Mouse (Mus musculus): Measurements from ENCODE around the gene Gpr18.

Gpr18 gene

DNA sequence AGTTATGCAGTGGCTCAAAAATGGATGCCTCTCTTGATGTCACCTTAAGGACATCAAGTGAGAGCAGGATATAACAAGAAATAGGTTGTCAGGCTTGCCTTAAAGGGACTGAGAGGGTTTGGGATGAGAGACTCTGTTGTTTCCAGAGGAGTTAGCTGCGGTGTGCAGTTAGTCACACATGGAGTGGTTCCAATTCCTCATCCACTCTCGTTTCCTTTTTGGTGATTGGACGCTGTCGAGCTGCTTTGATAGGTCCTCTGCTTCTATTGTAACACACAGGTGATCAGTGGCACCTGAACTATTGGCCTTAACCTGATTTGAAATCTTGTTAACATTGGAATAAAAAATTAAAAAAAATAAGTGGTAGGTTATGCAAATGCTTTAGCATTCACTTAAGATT is 7.2 kb upstream of the Gpr18 start:
- DNase-seq (ENCODE audit: low spot score), result no peak

DNA sequence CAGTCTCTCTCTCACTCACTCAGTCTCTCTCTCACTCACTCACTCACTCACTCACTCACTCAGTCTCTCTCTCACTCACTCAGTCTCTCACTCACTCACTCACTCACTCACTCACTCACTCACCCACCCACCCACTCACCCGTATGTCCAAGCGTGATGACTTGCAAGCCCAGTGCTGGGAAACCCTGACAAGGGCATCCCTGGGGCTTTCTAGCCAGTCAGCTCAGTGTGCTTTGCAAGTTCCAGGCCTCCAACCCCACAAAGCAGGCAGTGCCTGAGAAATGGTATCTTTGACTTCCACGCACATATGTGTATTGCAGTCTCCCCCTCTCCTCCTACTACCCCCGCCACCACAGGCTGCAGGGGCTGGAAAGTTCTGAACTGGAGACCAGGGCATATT is 6.4 kb upstream of the Gpr18 start:
- DNase-seq (ENCODE audit: low spot score), result no peak

DNA sequence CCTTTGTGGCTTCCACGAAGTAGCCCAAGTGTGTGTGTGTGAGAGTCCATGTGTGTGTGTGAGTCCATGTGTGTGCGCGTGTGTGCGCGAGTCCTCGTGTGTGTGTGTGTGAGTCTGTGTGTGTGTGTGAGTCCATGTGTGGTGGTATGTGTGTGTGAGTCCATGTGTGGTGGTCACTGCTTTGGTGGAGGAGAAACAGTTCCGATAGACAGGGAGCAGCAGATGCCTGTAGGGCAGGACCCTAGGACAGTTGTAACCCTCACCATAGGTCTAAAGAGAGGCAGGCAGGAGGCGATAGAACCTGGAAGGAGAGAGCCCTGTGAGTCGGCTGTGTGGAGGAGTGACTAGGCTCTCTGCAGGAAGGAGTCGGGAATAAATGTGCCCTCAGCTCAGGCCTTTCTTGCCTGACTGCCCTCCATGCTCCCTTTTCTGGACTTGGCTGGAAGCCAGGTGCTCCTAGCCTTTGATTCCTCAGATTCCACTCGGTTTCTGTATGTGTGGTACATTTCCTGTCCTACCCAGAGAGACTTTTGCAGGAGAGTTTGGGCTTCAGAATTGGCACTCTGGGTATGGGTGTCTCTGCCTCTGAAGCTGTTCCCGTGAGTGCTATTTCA is 5.0 kb upstream of the Gpr18 start:
- DNase-seq (ENCODE audit: low spot score), result no peak

DNA sequence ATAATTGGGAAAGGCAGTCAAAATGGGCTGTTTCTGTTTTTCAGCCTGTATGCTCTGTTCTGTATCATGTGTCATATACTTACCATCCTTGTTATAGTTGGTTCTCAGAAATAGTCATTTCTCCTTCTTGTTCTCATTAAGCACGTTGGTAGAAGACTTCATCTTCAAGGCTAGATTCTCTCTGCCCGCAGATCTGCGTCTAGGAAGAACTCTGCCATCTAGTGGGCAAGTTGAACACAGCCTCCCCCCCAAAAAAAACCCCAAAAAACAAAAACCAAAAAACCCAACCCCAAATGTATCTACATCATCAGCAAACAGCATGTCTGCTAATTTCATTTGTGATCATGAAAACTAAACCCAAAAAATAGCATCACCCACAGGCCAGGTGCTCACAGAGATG is 4.2 kb upstream of the Gpr18 start:
- no peak for DNase-seq (ENCODE audit: low spot score)

DNA sequence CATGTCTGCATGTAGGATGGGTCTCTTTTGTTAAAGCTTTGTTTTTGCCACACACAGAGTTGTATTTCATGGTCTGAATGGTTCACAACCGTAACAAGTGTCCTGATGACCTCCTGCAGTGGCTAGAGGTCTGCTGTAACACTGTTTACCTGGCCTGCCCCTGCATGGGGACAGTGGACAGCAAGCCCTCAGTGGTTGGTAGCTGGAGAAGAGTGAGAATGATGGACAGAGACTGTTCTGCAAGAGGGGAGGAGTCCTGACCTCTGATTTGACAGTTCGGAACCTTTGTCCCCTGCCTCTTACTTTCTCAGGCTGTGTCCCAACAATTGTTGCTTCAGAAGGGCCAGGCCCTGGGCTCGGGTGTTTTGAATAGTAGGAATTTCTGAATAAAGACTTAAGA is 2.7 kb upstream of the Gpr18 start:
- DNase-seq (ENCODE audit: low spot score), result no peak

DNA sequence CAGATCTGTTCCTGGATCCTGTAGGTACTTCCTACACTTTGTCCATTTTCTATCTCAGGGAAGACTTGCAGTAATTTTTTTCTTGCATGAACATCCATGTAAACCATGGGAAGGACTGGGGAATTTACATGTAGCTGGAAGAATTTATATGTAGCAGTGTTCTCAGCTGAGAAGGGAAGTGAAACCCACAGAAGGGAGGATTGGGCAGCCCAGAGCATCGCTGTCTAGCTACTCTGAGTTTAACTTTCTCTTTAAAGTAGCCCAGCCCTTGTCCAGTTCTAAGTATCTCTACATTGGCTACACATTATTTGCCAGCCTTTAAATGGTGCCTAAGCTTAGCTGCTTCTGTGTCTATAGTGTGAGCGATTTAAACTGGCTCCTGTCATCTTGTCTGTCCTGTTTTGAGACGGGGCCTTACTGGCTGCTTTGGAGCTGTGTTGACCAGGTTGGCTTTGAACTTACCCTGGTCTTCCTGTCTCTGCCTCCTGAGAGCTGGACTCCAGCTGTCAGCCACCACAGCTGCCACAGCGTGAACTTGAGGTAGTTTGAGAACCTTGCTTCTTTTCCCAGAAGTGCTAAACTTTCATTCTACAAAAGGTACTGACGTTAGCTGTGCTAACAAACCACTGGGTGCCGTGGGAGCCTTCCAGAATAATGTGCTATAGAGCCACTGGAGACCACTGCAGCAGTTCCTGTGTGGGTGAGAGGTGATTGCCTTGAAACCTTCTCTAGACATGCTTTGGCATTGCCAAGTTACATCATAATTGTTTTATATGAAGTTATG is 922 bp upstream of the Gpr18 start:
- DNase-seq (ENCODE audit: low spot score), result no peak

DNA sequence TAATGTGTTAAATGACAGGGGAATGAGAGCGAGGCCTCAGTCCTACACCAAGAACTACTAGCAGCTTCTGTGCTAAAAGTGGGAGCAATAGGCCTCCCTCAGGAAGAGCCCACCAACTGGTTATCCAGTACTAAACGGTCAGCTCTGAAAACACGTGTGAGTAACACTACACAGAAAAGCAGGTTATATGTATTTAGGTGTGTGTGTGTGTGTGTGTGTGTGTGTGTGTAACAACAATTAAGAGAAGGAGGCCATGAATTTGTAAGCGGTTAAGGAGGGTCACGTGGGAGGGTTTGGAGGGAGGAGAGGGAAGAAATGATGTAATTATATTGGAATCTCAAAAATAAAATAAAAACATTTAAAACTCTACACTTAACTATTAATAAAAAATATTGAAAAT is 438 bp downstream of the Gpr18 start:
- no peak for DNase-seq (ENCODE audit: low spot score)

DNA sequence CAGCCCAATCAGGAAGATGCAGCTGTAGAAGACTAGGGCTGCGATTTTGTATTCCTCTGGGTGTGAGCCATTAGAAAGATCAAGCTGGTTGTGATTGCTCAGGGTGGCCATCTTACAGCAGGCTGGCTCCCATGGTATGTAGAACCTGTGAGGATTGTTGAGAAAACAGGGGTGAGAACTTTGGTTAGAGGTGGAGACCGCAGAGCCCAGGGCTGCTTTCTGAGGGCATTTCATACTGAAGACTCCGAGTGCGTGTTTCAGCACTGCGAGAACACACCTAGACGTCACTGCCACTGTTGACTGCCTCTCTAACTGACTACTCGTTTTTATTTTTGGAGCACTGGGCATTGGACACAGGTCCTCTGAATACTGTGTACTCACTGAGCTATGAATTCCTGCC is 3.1 kb downstream of the Gpr18 start:
- no peak for DNase-seq (ENCODE audit: low spot score)

DNA sequence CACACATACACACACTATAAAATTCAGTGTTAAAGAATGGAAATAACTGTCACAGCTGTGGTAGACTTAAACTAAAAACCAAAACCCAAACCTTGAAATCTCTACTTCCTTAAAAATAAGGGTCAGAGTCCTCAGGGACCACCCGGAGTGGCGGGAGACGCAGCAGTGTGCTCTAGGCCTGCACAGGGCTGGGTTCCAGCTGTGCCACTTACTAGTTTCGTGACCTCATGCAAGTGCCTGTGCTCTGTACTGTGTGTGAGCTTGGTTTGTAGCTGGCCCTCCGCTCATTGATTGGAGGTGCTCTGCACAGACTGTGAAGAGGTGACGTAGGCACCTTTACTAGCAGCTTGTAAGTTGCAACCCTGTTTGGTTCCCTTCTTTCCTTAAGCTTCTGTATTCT is 5.7 kb downstream of the Gpr18 start:
- no peak for DNase-seq (ENCODE audit: low spot score)

DNA sequence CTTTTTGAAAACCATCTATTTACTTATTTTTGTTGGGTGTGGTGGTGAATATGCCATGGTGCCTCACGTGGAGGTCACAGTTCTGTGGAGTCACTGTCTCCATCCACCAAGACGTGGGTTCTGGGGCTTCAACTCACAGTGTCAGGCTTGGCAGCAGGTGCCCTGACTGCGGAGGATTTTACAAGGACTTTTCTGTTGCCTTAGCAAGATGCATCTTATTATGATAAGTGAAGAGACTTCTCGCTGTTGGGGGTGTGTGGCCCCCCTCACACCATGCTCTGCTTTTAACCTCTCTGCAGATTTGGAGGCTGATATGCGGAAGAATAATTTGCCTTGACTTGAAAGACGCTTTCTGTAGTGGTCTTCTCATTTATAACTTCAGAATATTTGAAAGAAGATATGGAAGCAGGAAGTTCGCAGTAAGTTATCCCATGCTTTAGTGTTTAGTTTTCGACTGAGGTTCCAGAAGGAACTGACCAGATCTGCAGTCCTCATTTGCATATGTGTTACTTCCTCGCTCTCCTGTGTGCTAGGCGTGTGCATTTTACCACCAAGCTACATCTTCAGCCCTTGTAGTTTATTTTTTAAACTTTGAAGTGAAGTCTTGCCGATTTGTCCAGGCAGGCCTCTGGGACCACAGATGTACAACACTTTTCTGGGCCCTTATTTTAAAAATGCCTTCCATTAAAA is 8.4 kb downstream of the Gpr18 start:
- no peak for DNase-seq (ENCODE audit: low spot score)

DNA sequence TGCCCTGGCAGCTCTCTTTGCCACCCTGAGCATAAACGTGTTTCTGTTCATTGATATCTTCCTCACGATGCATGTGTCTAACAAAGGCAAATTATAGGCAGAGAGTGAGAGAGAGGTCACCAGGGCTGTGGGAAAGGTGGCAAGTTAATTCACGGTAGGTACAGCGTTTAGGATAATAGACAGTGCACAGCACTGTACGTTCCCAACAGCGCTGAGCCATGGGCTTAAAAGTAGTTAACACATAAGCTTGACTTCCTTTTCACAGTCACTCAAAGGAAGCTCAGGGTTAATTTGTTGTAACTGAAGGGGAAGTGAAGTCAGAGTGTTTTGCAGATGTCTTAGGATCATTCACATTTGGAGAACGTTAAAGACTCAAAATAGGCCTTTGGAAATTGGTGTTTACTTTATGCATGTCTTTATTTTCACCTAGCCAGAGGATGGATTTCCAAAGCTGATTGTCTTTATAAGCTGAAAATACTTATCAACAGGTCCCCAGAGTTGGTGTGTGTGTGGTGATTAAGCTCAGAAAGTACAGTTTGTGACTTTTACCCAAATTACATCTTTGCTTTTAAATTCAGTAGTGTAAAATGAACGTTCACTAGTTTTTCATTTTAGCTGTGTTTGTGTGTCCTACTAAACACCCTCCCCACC is 9.1 kb downstream of the Gpr18 start:
- DNase-seq (ENCODE audit: low spot score), result no peak

DNA sequence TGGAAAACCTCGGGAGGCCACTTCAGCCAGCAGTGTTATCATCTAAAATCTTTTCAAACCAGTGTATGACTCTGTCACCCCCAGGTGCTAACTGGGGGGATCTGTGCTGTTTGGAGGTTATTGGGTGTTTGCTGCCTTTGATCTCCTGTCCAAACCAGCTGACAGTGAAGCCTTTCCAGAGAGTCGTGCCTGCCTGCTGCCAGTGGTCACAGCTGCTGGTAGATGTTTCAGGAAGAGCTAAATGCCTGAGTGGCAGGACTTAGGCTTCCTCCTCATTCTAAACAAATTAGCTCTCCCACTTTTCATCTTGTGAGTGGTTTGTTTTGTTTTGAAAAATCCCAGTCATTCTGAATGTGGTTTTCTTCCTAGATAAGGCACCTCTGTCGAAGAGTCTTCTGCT is 10.8 kb downstream of the Gpr18 start:
- DNase-seq (ENCODE audit: low spot score), result no peak

DNA sequence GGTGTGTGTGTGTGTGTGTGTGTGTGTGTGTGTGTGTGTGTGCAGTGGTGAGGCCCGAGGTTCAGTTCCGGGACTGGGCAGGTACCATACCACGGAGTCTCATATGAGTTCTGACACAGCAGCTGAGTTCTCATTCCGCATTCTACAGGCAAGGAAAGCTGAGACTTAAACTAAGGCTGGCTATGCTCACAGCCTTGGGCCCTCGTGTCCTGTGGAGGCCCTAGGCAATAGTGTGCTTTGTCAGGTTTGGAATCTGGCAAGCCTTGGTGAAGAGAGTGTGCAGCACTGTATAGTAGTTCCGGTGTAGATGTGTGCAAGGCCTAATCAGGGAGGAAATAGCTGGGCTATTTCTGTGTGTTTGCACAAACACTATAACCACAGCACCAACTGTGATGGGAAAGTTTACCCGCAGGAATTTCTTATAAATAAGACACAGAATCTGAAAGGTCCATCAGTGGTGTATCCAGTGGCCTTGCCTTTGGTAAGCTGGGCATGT is 12.2 kb downstream of the Gpr18 start:
- DNase-seq (ENCODE audit: low spot score), result no peak

DNA sequence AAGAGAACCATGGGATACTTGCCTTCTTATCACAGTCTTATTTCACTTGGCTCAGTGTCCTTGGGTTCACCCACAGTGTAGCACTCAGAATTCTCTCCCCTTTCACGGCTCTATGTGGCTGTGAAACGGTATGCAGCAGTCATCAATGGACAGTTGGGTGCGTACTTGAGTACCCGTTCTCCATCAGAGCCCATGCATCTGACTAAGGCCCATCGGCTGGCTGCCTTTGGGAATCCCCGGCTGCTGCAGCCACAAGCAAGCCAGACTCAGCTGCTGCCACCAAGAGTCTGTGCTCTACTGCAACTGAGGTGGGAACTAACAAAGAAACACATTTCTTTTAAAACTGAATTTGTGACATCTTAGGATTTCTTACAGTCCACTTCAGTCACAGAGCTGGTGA is 14.1 kb downstream of the Gpr18 start:
- DNase-seq (ENCODE audit: low spot score), result no peak

DNA sequence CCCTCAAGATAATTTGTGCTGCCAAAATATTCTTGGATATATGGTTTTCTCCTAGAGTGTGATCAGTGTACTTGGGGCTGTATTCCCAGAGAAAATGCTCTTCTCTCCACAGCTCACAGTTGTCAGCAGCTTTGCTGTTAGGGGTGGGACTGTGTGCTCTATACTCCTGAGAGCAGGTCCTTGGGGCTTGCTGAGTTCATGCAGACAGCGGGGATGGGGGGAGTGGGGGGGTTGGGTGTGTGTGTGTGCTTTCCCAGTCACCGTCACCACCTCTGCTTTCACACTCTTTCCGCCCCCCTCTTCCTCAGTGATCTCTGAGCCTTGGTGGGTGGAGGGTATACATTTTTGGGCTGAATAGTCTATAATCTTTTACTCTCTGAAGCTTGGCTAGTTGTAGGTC is 16.5 kb downstream of the Gpr18 start:
- DNase-seq (ENCODE audit: low spot score), result no peak

DNA sequence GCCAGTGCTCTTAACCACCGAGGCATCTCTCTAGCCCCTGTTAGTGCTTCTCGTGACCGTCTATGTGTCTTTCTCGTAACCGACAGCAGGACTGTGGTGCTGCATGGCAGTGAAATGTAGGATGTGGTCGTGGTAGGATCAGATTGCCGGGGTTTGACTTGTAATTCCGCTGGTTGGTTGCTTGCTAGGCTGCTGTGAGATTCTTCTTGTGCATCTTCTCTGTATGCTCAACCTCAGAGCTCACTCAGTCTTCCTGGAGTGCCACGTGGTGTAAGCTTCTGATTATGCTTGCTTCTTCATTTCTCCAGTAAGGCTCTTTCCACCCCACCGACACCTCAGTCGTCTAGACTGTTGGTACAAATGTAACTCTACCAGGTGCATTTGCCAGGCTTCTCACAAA is 17.1 kb downstream of the Gpr18 start:
- no peak for DNase-seq (ENCODE audit: low spot score)

DNA sequence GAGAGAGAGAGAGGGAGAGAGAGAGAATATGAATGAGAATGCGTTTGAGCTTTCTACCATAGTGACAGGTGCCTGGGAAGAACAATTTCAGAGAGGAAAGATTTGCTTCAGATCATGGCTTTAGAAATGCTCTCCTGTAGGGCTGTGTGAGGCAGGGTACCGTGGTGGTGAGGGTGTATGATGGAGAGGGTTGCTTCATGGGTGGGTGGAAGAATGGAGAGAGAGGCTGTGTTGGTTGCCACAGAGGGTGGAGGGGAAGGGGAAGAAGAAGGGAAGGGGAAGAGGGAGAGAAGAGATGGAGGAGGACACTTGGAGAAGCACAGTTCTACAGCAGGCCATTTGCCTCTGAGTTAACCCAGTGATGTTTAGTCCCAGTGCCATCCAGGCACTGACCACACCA is 17.8 kb downstream of the Gpr18 start:
- no peak for DNase-seq (ENCODE audit: low spot score)

DNA sequence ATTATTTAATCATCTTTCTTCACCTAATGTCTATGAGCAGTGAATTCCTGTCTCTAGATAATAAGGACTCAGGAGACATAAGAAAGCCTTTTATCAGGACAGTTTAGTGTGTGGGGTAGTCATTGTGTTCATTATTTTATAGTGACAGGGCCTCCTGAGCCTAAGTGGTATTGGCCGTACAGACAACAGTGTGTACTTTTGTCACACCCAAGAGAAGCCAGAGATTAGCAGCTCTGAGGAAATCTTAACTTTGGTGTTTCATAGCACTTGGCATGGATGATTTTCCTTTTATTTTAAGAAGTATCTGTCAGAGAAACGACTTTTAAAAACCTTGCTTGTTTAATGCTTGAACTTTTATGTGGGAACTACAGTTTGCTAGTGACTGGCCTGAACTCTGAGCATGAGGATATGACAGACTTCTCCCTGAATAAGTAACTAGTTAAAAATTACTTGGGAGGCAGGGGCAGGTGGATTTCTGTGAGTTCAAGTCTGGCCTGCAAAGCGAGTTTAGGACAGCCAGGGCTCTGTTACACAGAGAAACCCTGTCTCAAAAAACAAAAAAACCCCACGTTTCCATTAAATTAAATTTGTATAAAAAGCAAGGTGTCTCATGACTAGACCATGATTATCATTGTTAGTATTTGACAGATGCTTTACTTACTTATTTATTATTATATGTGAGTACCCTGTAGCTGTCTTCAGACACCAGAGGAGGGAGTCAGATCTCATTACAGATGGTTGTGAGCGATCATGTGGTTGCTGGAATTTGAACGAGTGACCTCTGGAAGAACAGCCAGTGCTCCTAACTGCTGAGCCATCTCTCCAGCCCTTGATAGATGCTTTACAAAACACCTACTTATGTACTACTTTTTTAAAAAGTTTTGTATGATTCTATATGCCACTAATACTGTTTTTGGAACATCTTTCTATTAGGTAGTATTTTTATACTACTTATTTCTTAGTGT is 19.2 kb downstream of the Gpr18 start:
- no peak for DNase-seq (ENCODE audit: low spot score)

DNA sequence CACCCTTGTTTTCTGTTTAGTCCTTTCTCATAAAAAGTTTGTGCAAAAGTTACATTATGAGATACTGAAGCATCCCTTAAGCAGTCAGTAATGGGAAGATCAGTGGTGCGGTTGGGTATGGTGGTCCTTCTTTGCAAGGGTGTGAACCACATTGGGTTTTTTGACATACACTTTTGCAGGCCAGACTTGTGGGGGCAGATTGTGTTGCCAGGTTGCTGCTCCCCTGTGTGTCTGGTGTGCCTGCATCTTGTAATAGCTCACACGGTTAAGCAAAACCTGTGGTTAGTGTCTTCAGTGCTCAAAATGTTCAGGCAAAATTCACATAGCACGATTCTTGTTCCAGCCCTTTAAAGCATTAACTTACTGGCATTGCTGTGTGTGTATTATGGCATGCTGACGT is 20.3 kb downstream of the Gpr18 start:
- no peak for DNase-seq (ENCODE audit: low spot score)

DNA sequence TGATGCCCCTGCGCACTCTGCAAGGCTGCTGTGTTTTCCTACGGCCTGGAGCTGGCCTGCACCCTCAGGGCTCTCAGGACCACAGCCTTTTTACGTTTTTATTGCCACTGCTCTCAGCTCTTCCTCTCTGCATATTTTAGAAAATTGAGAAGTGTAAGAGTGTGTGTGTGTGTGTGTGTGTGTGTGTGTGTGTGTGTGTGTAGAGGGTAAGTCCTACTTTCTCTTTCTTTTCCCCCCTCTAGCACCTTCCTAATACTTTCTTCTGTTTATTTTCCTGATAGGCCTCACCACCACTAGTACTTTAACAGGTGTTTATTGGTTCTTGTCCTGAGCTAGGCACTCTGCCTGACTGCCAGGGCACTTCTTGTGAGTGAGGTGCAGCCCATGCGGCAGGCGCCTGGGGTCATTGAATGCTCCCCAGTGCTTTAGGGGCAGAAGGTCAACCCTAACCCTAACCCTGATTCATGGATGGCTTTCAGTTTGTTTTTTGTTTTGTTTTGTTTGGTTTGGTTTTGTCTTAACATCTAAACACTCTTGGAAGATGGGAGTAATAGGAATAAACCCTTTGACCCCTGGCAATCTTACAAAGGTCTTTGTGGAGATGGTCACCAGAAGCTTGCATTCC is 21.0 kb downstream of the Gpr18 start:
- DNase-seq (ENCODE audit: low spot score), result no peak

DNA sequence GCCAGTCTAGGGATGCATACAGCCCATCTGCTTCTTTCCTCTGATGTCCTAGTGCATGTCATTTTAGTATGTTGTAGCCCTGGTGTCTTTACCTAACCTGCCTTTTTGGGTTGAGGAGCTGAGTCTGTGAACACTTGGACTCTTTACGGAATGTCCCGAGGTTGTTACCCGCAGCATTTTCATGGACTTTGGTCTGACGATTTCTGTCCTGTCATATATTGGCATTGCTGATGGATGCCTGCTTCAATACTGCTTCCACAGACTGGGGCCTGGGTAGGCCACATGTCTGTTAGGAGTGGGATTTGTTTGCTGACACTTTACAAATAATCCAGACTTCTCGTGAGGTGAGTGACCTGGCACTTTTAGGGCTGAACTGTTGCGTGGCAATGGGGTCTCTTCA is 21.8 kb downstream of the Gpr18 start:
- DNase-seq (ENCODE audit: low spot score), result no peak
